Mouse (Mus musculus) brain, embryonic 14.5 days (tissue): ENCODE measurements around the gene Rnf150.

Source experiments
- CTCF ChIP-seq: fragments of 200-500 bp; IDR thresholded peaks from 2 replicates; pipeline ENCODE4 v1.5.1; 2012; ENCODE audit warnings: inconsistent platforms, mild to moderate bottlenecking, moderate library complexity, borderline replicate concordance; ENCODE audit not compliant: insufficient read depth, insufficient read length; ENCODE audit errors: extremely low read depth
- POLR2A ChIP-seq: fragments of 200-500 bp; IDR thresholded peaks from 2 replicates; pipeline ENCODE4 v1.6.1; 2012; ENCODE audit warnings: mild to moderate bottlenecking, inconsistent platforms, borderline replicate concordance; ENCODE audit not compliant: poor library complexity, insufficient read depth, insufficient read length, severe bottlenecking; ENCODE audit errors: extremely low read depth

- no peak for TF ChIP-seq POLR2A
- TF ChIP-seq CTCF = no peak
Observed at GRCm38 (mm10) chr8:82846730-82847129, 16.4 kb upstream of the Rnf150 start.
